Mouse (Mus musculus) embryonic fibroblast, embryonic 13.5 days (primary cell): ENCODE results near the gene Spata2l. TPM values are rescaled to one million over a fixed set of nuclear protein-coding genes. Genes with fewer than 3 reads are reported as not detected.
"Not testable (repeated sequence)": the region's sequence is repeated elsewhere in the genome, so short reads cannot be mapped to it uniquely, and the experiment has no call there.

Experiments
- H3K27ac ChIP-seq: 2 replicates; pipeline ENCODE4 v1.5.1; 2012; ENCODE audit warnings: low read length, control low read depth, inconsistent platforms; ENCODE audit not compliant: insufficient read depth
- H3K4me1 ChIP-seq: 2 replicates; pipeline ENCODE4 v1.6.1; 2011; ENCODE audit warnings: low read length; ENCODE audit not compliant: control insufficient read depth, insufficient read depth
- H3K4me3 ChIP-seq: 2 replicates; pipeline ENCODE4 v1.5.1; 2011; ENCODE audit warnings: mild to moderate bottlenecking, control low read depth, low read length; ENCODE audit not compliant: insufficient read depth
- CTCF ChIP-seq: IDR thresholded peaks from 2 replicates; pipeline ENCODE4 v1.5.1; 2011; ENCODE audit warnings: mild to moderate bottlenecking, control low read depth, low read length, moderate library complexity, borderline replicate concordance; ENCODE audit not compliant: insufficient read depth
- POLR2A ChIP-seq: IDR thresholded peaks from 2 replicates; pipeline ENCODE4 v1.6.1; 2011; ENCODE audit warnings: low read depth, mild to moderate bottlenecking, control low read depth, low read length, moderate library complexity
- polyA plus RNA-seq: library from polyadenylated mRNA; stranded (reverse); fragments of >200 nt; gene quantifications from 2 replicates; pipeline ENCODE4 v1.2.4, GENCODE M21; 2011; ENCODE audit warnings: low read depth; ENCODE audit not compliant: missing spikeins, insufficient read length

Gene Spata2l
- polyA plus RNA-seq, 1 experiment: 1.5 TPM

DNA sequence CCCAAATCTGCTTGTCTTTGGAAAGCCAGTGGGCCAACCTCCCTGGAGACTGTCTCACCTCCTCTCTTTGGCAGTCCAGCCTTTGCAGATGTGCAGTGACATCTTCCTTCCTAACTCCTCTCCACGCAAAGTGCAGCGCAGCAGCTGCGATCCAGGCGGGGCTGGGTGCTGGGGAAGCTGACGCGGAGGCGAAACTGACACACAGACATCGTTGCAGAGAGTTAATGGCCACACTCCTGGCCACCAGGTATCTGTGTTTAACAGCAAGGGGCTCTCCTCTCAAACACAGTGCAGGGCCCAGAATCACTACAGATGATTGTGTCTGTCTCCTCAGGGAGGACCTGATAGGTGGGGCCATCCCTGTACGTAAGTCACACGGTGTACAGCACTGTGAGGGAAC is 35.1 kb upstream of the Spata2l start:
- no peaks in the 10 kb centered on the region for H3K4me1 ChIP-seq
- no peak overlapping the region for H3K27ac ChIP-seq
- no peak overlapping the region for H3K4me3 ChIP-seq
- TF ChIP-seq POLR2A: no peak
- TF ChIP-seq CTCF: no peak

GRCm38 (mm10) chr8:123267926-123268656 is 32.1 kb upstream of the Spata2l start:
- Histone ChIP-seq H3K27ac (no peak overlapping the region), H3K4me3 (no peak overlapping the region), H3K4me1 (no peaks in the 10 kb centered on the region)
- TF ChIP-seq POLR2A (no peak), CTCF (no peak)

DNA sequence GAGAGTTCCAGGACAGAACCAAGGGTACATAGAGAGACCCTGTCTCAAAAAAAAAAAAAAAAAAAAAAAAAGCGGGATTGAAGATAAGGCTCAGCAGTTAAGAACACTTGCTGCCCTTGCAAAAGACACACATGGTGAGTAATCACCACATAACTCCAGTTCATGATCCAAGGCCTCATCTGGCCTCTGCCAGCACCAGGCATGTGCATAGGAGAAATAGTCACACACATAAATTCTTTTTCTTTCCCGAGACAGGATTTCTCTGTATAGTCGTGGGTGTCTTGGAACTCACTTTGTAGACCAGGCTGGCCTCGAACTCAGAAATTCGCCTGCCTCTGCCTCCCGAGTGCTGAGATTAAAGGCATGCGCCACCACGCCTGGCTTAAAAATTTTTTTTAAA is 21.6 kb upstream of the Spata2l start:
- H3K4me3 ChIP-seq, H3K27ac ChIP-seq, H3K4me1 ChIP-seq: not testable (repeated sequence)

DNA sequence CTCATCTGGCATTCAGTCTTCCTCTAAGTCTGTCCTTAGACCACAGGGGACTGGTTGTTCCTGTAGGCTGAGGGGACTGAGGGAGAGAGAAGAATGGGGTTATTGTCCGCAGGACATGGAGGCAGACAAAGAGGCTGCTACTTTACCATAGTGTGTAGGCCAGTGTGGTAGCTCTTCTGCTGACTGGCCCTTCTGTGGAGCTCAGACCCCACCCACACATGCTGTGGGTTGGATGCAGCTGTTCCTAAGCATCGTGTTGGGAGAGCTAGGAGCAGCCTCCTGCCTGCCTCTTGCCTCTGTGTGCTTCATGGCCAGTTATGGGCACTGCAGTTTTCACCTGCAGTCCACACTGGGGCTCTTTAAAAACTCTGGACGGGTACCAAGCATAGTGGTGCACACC is 21.1 kb upstream of the Spata2l start:
- Histone ChIP-seq H3K27ac (no peak overlapping the region), H3K4me1 (0 out of 2 replicates have a peak, but pooled peaks cover 5% of the 10 kb centered on the region), H3K4me3 (no peak overlapping the region)
- no peak for TF ChIP-seq POLR2A
- TF ChIP-seq CTCF: no peak

- Histone ChIP-seq H3K4me1 (0 out of 2 replicates have a peak, but pooled peaks cover 5% of the 10 kb centered on the region), H3K4me3 (peak overlapping the region; percentile 84), H3K27ac (no peak overlapping the region)
- TF ChIP-seq POLR2A (no peak), CTCF (no peak)
Measured at GRCm38 (mm10) chr8:123255170-123255569, 19.1 kb upstream of the Spata2l start.

DNA sequence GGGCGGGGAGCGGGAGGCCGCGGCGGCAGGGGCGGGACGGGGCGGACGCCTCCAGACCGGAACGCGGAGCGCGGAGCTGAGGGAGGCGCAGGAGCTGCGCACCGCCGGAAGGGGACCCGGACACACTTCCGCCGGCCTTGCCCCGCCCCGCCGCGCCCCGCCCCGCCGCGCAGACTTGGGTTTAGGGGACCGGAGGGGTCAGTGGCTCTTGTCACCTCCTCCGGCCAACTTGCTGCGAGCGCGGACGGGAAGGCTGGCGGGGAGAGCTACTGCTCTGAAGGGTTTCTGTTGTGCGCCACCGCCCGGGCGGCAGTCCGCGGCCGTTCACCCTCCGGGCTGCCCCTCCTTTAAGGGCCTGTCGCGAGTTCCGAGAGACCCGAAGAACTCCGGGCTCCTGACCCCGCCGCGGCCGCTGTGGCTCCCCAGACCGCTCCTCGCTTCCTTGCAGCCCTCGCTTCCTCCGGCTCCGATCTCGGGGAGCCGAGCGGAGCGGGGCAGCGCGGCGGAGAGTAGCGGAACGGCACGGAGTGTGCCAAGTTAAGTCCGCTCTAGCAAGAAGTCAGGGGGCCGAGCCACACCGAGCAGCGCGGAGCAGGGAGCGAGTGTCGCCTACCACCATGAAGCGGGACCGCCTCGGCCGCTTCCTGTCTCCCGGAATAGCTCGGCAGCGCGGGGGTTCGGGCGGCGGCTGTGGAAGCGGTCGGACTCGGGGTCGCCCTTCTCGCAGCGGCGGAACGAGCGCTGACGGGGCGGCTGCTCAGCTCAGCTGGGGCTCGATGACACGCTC is 18.3 kb upstream of the Spata2l start, which contains the start of the genes Zfp276 and Vps9d1:
Gene Zfp276, plus strand, starts transcription at position 97 of the 787 bp plus-strand sequence.
Gene Vps9d1, minus strand, starts transcription at position 250 of the 787 bp plus-strand sequence.
- H3K4me1 ChIP-seq: 0 out of 2 replicates have a peak, but pooled peaks cover 5% of the 10 kb centered on the region
- TF ChIP-seq POLR2A (peak; percentile 73), CTCF (no peak)
- H3K27ac ChIP-seq: peak within 1 kb of the TSS; percentile 27; the same call in 1 of the 2 replicates
- H3K4me3 ChIP-seq: peak within 1 kb of the TSS; percentile 84

- no peak overlapping the region; the same call in 1 of the 2 replicates for H3K27ac ChIP-seq
- peak overlapping the region; percentile 80 for H3K4me3 ChIP-seq
- TF ChIP-seq POLR2A (no peak; the same call in none of the 2 replicates), CTCF (no peak)
- H3K4me1 ChIP-seq: 0 out of 2 replicates have a peak, but pooled peaks cover 5% of the 10 kb centered on the region
Measured at GRCm38 (mm10) chr8:123253451-123254098, 17.5 kb upstream of the Spata2l start.

DNA sequence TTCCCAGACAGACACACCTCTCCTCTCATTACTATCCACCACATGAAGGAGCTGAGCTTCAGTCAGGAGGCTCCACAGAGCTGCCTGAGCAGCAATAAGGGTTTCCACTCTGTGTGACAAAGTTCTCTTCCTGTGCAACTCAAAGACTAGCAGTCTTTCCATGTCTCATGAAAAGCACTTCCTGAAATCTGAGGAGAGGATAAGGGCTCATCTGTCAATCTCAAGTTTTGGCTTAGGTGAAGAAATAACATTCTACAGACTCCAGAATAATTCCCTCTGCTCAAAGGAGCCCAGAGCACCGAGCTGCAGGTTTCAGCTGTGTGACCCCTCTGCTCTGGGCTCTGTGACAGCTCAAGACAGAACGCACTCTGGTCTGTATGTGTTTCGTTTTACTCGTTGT is 16.9 kb upstream of the Spata2l start:
- H3K4me1 ChIP-seq: 0 out of 2 replicates have a peak, but pooled peaks cover 5% of the 10 kb centered on the region
- H3K4me3 ChIP-seq: peak overlapping the region; percentile 80; the same call in 1 of the 2 replicates
- H3K27ac ChIP-seq: no peak overlapping the region
- no peak for TF ChIP-seq CTCF
- no peak for TF ChIP-seq POLR2A

- 0 out of 2 replicates have a peak, but pooled peaks cover 5% of the 10 kb centered on the region for H3K4me1 ChIP-seq
- TF ChIP-seq CTCF: no peak
- no peak for TF ChIP-seq POLR2A
- H3K27ac ChIP-seq: no peak overlapping the region
- no peak overlapping the region for H3K4me3 ChIP-seq
Measured at GRCm38 (mm10) chr8:123250940-123251339, 14.9 kb upstream of the Spata2l start.
